Mouse (Mus musculus) limb, embryonic 15.5 days (tissue): Measurements from ENCODE around the gene Necab3. TPM values are rescaled to one million over a fixed set of nuclear protein-coding genes. Genes with fewer than 3 reads are reported as not detected.

Experiments used
- ATAC-seq: fragments of 200-750 bp; cut with Nextera tagmentation; 2 replicates; pipeline ENCODE4 v1.8.0; 2017; ENCODE audit warnings: low read depth, moderate TSS enrichment; ENCODE audit not compliant: insufficient number of reproducible peaks, low FRiP score, low TSS enrichment
- H3K27ac ChIP-seq: fragments of 300-500 bp; sonication (generic); 2 replicates; pipeline ENCODE4 v1.5.1; 2015; ENCODE audit warnings: moderate library complexity, mild to moderate bottlenecking, inconsistent platforms
- H3K27me3 ChIP-seq: fragments of 300-500 bp; sonication (generic); 2 replicates; pipeline ENCODE4 v1.6.1; 2015; ENCODE audit warnings: inconsistent platforms
- H3K36me3 ChIP-seq: fragments of 300-500 bp; sonication (generic); 2 replicates; pipeline ENCODE4 v1.6.1; 2015; ENCODE audit warnings: inconsistent platforms
- H3K4me1 ChIP-seq: fragments of 300-500 bp; sonication (generic); 2 replicates; pipeline ENCODE4 v1.6.1; 2015; ENCODE audit warnings: inconsistent platforms
- H3K4me2 ChIP-seq: fragments of 300-500 bp; sonication (generic); 2 replicates; pipeline ENCODE4 v1.6.1; 2015; ENCODE audit warnings: mild to moderate bottlenecking, inconsistent platforms
- H3K4me3 ChIP-seq: fragments of 300-500 bp; sonication (generic); 2 replicates; pipeline ENCODE4 v1.5.1; 2015; ENCODE audit warnings: mild to moderate bottlenecking, inconsistent platforms
- H3K9ac ChIP-seq: fragments of 300-500 bp; sonication (generic); 2 replicates; pipeline ENCODE4 v1.6.1; 2015; ENCODE audit warnings: inconsistent platforms
- H3K9me3 ChIP-seq: fragments of 300-500 bp; sonication (generic); 2 replicates; pipeline ENCODE4 v1.6.1; 2016; ENCODE audit warnings: inconsistent platforms
- WGBS: fragments of 180-500 bp; shearing (Covaris S2); methylation state at CpG from one replicate; pipeline ENCODE4 v1.1.7; 2015; 5-methylcytosine and 5-hydroxymethylcytosine counted together
- polyA plus RNA-seq: library from polyadenylated mRNA; unstranded; fragments of >200 nt; fragmentation: Nextera tagmentation; extraction: Ambion mirVana; gene quantifications from 2 replicates; pipeline ENCODE4 v1.2.1, GENCODE M21; 2015

Necab3 gene
- polyA plus RNA-seq, 1 experiment from 2014 or later, result 4.0 TPM

DNA sequence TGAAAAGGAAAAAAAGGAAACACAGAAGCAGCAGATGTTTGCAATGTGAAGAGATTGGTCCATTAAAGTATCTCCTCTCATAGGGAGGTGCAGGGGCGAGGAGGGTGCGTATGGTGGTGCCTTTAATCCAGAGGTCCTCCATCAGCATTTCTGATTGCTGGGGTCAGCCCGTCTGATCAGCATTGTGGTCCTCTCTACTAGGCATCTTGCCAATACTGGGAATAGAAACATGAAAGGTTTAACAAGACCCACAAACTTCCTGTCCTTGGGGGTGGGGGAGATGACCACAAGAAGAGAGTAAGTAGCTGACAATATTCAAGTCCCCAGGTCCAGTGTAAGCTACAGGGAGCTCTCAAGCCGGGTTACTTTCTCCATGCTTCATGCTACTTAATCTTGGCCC, 12.0 kb upstream of the Necab3 start:
- Histone ChIP-seq H3K9me3 (no peaks in the 10 kb centered on the region), H3K4me2 (no peak overlapping the region), H3K4me1 (peaks cover 53% of the 10 kb centered on the region), H3K27me3 (no peaks in the 10 kb centered on the region), H3K4me3 (peak overlapping the region; percentile 78; the same call in 1 of the 2 replicates), H3K27ac (peak overlapping the region; percentile 75), H3K36me3 (no peaks in the 10 kb centered on the region), H3K9ac (no peak overlapping the region)
- ATAC-seq, result no peak
- WGBS, result 62% methylated on average over 4 of the region's 4 CpGs

DNA sequence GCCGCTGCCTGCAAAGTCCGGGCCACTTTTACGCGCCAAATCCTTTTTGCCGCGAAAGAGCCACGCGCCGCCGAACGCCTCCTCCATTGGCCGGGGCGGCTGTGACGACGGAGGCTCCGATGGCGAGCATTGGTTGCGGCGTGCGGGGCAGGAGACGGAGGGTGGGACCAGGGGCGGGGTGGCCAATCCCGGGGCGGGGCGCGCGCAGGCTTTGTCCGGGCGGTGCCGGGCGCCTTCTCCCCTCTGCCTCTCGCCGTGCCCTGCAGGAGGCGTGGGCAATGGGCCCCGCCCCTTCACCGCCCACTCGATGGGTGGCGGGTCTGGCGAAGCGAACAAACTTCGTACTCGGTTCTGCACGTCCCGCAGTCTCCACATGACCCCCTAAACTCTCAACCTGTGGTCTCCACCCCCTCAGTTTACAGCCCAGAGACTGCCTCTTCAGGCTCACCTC, 11.2 kb upstream of the Necab3 start, which contains the start of gene E2f1:
E2f1 (minus strand) TSS at position 57 of the 451 bp plus-strand sequence.
- Histone ChIP-seq H3K4me3 (peak within 1 kb of the TSS; percentile 78), H3K27me3 (no peaks in the 10 kb centered on the region), H3K9me3 (no peaks in the 10 kb centered on the region), H3K9ac (peak within 1 kb of the TSS; percentile 55), H3K27ac (peak within 1 kb of the TSS; percentile 85), H3K4me1 (peaks cover 58% of the 10 kb centered on the region), H3K4me2 (peak within 1 kb of the TSS; percentile 80), H3K36me3 (0 out of 2 replicates have a peak, but pooled peaks cover 3% of the 10 kb centered on the region)
- peak; percentile 94 for ATAC-seq
- under 1% methylated on average over 44 of the region's 44 CpGs for WGBS

GRCm38 (mm10) chr2:154569071-154569748, 10.5 kb upstream of the Necab3 start:
- Histone ChIP-seq H3K36me3 (0 out of 2 replicates have a peak, but pooled peaks cover 4% of the 10 kb centered on the region), H3K9ac (peak overlapping the region; percentile 55), H3K27me3 (no peaks in the 10 kb centered on the region), H3K4me1 (peaks cover 63% of the 10 kb centered on the region), H3K4me3 (peak overlapping the region; percentile 78), H3K9me3 (no peaks in the 10 kb centered on the region), H3K4me2 (peak overlapping the region; percentile 80), H3K27ac (peak overlapping the region; percentile 85)
- peak; percentile 54 for ATAC-seq
- WGBS, result under 1% methylated on average over 67 of the region's 70 CpGs

DNA sequence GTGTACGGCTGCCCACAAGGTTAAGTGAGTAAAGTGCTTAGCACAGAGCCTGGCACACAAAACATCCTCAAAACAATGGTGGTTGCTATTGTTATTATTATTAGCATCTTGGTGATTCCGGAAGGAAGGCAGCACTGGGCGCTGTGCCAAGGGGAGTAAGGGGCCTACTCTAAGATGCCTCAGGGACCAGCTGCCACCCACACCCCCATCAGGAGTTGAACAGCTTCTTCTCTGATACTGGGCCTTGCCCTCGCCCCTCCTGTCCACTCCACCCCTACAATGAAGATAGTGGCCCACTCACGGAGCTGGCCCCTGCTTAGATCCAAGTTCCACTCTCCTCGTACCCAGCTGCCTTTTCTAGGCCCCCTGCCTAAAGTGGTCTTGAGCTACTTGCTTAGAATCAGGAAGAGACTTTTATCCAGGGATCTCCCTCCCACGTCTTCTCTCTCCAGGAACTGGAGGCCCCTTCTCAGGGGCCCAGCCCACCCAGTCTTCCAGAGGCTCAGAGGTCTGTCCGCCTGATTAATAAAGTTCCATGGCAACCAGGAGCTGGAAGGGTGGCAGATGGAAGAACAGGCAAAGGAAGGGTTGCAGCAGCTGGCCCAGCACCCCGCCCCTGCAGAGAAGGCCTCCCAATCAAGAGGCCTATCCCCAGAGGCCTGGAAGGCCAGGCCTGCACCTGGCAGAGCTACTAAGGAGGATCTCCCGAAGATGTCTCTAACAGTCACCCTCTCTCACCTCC, 9.8 kb upstream of the Necab3 start:
- peak overlapping the region; percentile 78 for H3K4me3 ChIP-seq
- H3K9me3 ChIP-seq, result no peaks in the 10 kb centered on the region
- peak overlapping the region; percentile 85 for H3K27ac ChIP-seq
- 16% methylated on average over 10 of the region's 10 CpGs for WGBS
- peaks cover 69% of the 10 kb centered on the region for H3K4me1 ChIP-seq
- no peaks in the 10 kb centered on the region for H3K27me3 ChIP-seq
- H3K9ac ChIP-seq, result peak overlapping the region; percentile 55
- peaks cover 11% of the 10 kb centered on the region for H3K36me3 ChIP-seq
- H3K4me2 ChIP-seq, result peak overlapping the region; percentile 80
- ATAC-seq, result no peak

GRCm38 (mm10) chr2:154567766-154568165, 9.1 kb upstream of the Necab3 start:
- H3K9ac ChIP-seq, result no peak overlapping the region; the same call in 1 of the 2 replicates
- H3K27ac ChIP-seq, result peak overlapping the region; percentile 85
- peak overlapping the region; percentile 80 for H3K4me2 ChIP-seq
- peak overlapping the region; percentile 78 for H3K4me3 ChIP-seq
- peaks cover 16% of the 10 kb centered on the region for H3K36me3 ChIP-seq
- no peak for ATAC-seq
- H3K9me3 ChIP-seq, result no peaks in the 10 kb centered on the region
- H3K4me1 ChIP-seq, result peaks cover 69% of the 10 kb centered on the region
- 64% methylated on average over 2 of the region's 2 CpGs for WGBS
- H3K27me3 ChIP-seq, result no peaks in the 10 kb centered on the region

GRCm38 (mm10) chr2:154566641-154567040, 8.0 kb upstream of the Necab3 start:
- Histone ChIP-seq H3K4me3 (no peak overlapping the region), H3K9me3 (no peaks in the 10 kb centered on the region), H3K9ac (no peak overlapping the region), H3K4me1 (peaks cover 64% of the 10 kb centered on the region), H3K27ac (peak overlapping the region; percentile 57), H3K36me3 (peaks cover 22% of the 10 kb centered on the region), H3K27me3 (no peaks in the 10 kb centered on the region), H3K4me2 (0 out of 2 replicates have a peak overlapping the region, but pooled peaks have one; percentile 12)
- WGBS, result 28% methylated on average over 8 of the region's 8 CpGs
- ATAC-seq, result no peak

DNA sequence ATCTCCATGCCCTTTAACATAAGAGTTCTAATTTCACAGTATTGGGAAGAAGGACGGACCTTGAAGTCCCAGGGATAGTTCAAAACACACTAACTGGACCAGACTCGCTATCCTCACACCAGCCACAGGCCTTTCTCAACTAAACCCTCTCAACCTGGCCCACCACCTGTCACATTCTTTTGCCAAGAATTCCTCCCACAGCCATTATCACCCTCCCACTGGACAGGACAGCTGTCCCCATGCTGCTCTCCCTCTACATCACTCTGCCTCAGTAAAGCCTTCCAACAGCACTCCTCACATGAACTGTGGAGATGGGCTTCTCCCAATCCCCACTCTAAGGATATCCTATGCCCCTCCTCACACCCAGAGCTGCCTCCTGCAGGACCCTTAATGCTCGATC, 6.9 kb upstream of the Necab3 start:
- Histone ChIP-seq H3K27me3 (no peaks in the 10 kb centered on the region), H3K9ac (no peak overlapping the region), H3K4me3 (no peak overlapping the region), H3K4me1 (peaks cover 62% of the 10 kb centered on the region), H3K36me3 (peaks cover 29% of the 10 kb centered on the region), H3K4me2 (no peak overlapping the region), H3K9me3 (no peaks in the 10 kb centered on the region), H3K27ac (0 out of 2 replicates have a peak overlapping the region, but pooled peaks have one; percentile 57)
- 68% methylated on average over 3 of the region's 3 CpGs for WGBS
- no peak for ATAC-seq

GRCm38 (mm10) chr2:154563612-154564170, 5.0 kb upstream of the Necab3 start:
- peak overlapping the region; percentile 34; the same call in 1 of the 2 replicates for H3K27ac ChIP-seq
- H3K27me3 ChIP-seq, result no peaks in the 10 kb centered on the region
- no peak overlapping the region for H3K4me2 ChIP-seq
- H3K9me3 ChIP-seq, result no peaks in the 10 kb centered on the region
- no peak overlapping the region for H3K4me3 ChIP-seq
- no peak overlapping the region for H3K9ac ChIP-seq
- no peak for ATAC-seq
- peaks cover 32% of the 10 kb centered on the region for H3K36me3 ChIP-seq
- WGBS, result 79% methylated on average over 22 of the region's 22 CpGs
- peaks cover 62% of the 10 kb centered on the region for H3K4me1 ChIP-seq

- ATAC-seq, result no peak; the same call in 1 of the 2 replicates
- Histone ChIP-seq H3K4me1 (peaks cover 43% of the 10 kb centered on the region), H3K4me2 (no peak overlapping the region), H3K9ac (no peak overlapping the region), H3K36me3 (peaks cover 12% of the 10 kb centered on the region), H3K9me3 (no peaks in the 10 kb centered on the region), H3K27me3 (no peaks in the 10 kb centered on the region), H3K4me3 (no peak overlapping the region), H3K27ac (no peak overlapping the region; the same call in 1 of the 2 replicates)
- WGBS, result 44% methylated on average over 5 of the region's 5 CpGs
Observed at GRCm38 (mm10) chr2:154557184-154557832, 1.4 kb downstream of the Necab3 start.

GRCm38 (mm10) chr2:154555235-154555634, 3.5 kb downstream of the Necab3 start:
- Histone ChIP-seq H3K4me1 (peaks cover 38% of the 10 kb centered on the region), H3K9me3 (no peaks in the 10 kb centered on the region), H3K4me2 (no peak overlapping the region), H3K36me3 (no peaks in the 10 kb centered on the region), H3K27me3 (peaks cover 10% of the 10 kb centered on the region; the same call in 1 of the 2 replicates), H3K4me3 (no peak overlapping the region), H3K27ac (no peak overlapping the region), H3K9ac (no peak overlapping the region)
- WGBS, result 92% methylated on average over 6 of the region's 6 CpGs
- ATAC-seq, result no peak

- peak; percentile 31; the same call in 1 of the 2 replicates for ATAC-seq
- H3K27me3 ChIP-seq, result peaks cover 13% of the 10 kb centered on the region; the same call in 1 of the 2 replicates
- H3K4me2 ChIP-seq, result peak overlapping the region; percentile 35
- H3K4me3 ChIP-seq, result peak overlapping the region; percentile 11
- 0 out of 2 replicates have a peak overlapping the region, but pooled peaks have one; percentile 23 for H3K27ac ChIP-seq
- H3K9ac ChIP-seq, result no peak overlapping the region
- peaks cover 35% of the 10 kb centered on the region for H3K4me1 ChIP-seq
- WGBS, result 18% methylated on average over 27 of the region's 27 CpGs
- no peaks in the 10 kb centered on the region for H3K9me3 ChIP-seq
- no peaks in the 10 kb centered on the region for H3K36me3 ChIP-seq
Observed at GRCm38 (mm10) chr2:154552424-154552907, 6.2 kb downstream of the Necab3 start.
